Mouse (Mus musculus) small intestine, adult 2 months (tissue): Measurements from ENCODE around the gene Epha3. TPM values are rescaled to one million over a fixed set of nuclear protein-coding genes. Genes with fewer than 3 reads are reported as not detected.

Experiments used
- H3K27ac ChIP-seq: fragments of 200-500 bp; 2 replicates; pipeline ENCODE4 v1.5.1; 2012; ENCODE audit warnings: low read depth, low read length, control low read depth, inconsistent platforms; ENCODE audit not compliant: insufficient read depth
- H3K27me3 ChIP-seq: fragments of 200-500 bp; 2 replicates; pipeline ENCODE4 v1.6.1; 2012; ENCODE audit warnings: mild to moderate bottlenecking, moderate library complexity, low read length, inconsistent platforms; ENCODE audit not compliant: control insufficient read depth, insufficient read depth
- H3K36me3 ChIP-seq: fragments of 200-500 bp; 2 replicates; pipeline ENCODE4 v1.6.1; 2012; ENCODE audit warnings: mild to moderate bottlenecking, low read length, control low read depth, inconsistent platforms; ENCODE audit not compliant: control insufficient read depth, insufficient read depth
- H3K4me1 ChIP-seq: fragments of 200-500 bp; 2 replicates; pipeline ENCODE4 v1.6.1; 2012; ENCODE audit warnings: low read length, inconsistent platforms, mixed read lengths; ENCODE audit not compliant: control insufficient read depth, insufficient read depth, insufficient read length
- H3K4me3 ChIP-seq: fragments of 200-500 bp; 2 replicates; pipeline ENCODE4 v1.5.1; 2012; ENCODE audit warnings: low read depth, mild to moderate bottlenecking, control low read depth, inconsistent platforms, low read length, moderate library complexity
- CTCF ChIP-seq: fragments of 200-500 bp; IDR thresholded peaks from 2 replicates; pipeline ENCODE4 v1.5.1; 2012; ENCODE audit warnings: low read depth, mild to moderate bottlenecking, control low read depth, inconsistent platforms, low read length, moderate library complexity, mixed read lengths; ENCODE audit not compliant: insufficient replicate concordance, insufficient read length; ENCODE audit errors: extremely low read depth
- POLR2A ChIP-seq: fragments of 200-500 bp; IDR thresholded peaks from 2 replicates; pipeline ENCODE4 v1.6.1; 2012; ENCODE audit warnings: low read depth, mild to moderate bottlenecking, control low read depth, inconsistent platforms, low read length, moderate library complexity
- WGBS: fragments of 180-500 bp; shearing (Covaris S2); methylation state at CpG from one replicate; pipeline ENCODE4 v1.1.7; 2018; 5-methylcytosine and 5-hydroxymethylcytosine counted together
- polyA plus RNA-seq: library from polyadenylated mRNA; depleted of rRNA; stranded (reverse); fragments of >200 nt; gene quantifications from 2 replicates; pipeline ENCODE4 v1.2.3, GENCODE M21; 2012

Gene Epha3
- polyA plus RNA-seq, 1 experiment, result 0.05 TPM

DNA sequence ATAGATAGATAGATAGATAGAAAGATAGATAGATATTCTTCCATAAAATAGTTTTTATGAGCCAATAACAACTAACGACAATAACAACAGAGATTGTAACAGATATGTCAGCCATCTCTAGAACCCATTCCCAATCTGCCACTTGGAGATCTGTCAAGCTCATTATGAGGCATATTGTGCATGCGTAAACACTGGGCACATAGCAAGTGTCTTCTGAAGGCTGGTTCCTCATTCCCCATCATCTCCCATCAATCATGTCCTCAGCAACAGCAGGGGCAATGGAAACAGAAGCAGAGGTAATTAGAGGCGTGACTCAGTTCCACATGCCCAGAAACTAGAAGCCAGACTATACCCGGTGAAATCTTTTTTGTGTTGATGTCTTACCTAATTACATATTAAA lies 102.8 kb downstream of the Epha3 start:
- Histone ChIP-seq H3K27ac (no peak overlapping the region), H3K4me1 (no peaks in the 10 kb centered on the region), H3K27me3 (no peaks in the 10 kb centered on the region), H3K36me3 (no peaks in the 10 kb centered on the region), H3K4me3 (no peak overlapping the region)
- TF ChIP-seq POLR2A, result no peak
- no peak for TF ChIP-seq CTCF
- 87% methylated on average over 4 of the region's 4 CpGs for WGBS

DNA sequence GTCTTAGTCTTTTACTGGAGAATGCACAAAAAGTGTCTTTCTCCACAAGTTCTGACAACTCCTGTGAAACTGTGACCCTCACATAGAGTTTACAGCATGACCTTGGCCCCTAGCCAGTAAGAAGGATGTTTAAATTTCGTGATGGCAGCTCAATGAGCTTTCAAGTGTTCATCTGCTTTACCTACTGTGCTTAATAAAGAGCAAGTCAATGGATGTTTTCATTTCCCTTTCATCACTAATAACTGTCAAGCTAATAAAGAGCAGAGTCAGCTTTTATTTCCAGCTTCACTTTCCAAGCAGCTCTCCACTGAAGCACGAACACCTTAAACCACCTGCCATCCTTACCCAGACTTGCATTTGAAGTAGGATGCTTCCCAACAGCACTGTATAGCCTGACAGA lies 103.9 kb downstream of the Epha3 start:
- WGBS, result 44% methylated on average over 2 of the region's 2 CpGs
- no peaks in the 10 kb centered on the region for H3K27me3 ChIP-seq
- no peaks in the 10 kb centered on the region for H3K4me1 ChIP-seq
- no peak overlapping the region for H3K4me3 ChIP-seq
- TF ChIP-seq CTCF (no peak), POLR2A (no peak)
- H3K27ac ChIP-seq, result no peak overlapping the region
- H3K36me3 ChIP-seq, result no peaks in the 10 kb centered on the region

GRCm38 (mm10) chr16:63753052-63753451 lies 110.9 kb downstream of the Epha3 start:
- Histone ChIP-seq H3K27ac (no peak overlapping the region), H3K36me3 (no peaks in the 10 kb centered on the region), H3K27me3 (no peaks in the 10 kb centered on the region), H3K4me3 (no peak overlapping the region), H3K4me1 (no peaks in the 10 kb centered on the region)
- TF ChIP-seq CTCF (no peak), POLR2A (no peak)
- 30% methylated on average over 3 of the region's 3 CpGs for WGBS

- Histone ChIP-seq H3K27ac (no peak overlapping the region), H3K4me1 (no peaks in the 10 kb centered on the region), H3K27me3 (no peaks in the 10 kb centered on the region), H3K4me3 (no peak overlapping the region), H3K36me3 (no peaks in the 10 kb centered on the region)
- WGBS, result 70% methylated on average over 2 of the region's 2 CpGs
- TF ChIP-seq CTCF (no peak), POLR2A (no peak)
These were observed 116.2 kb downstream of the Epha3 start for GRCm38 (mm10) chr16:63747817-63748216.

GRCm38 (mm10) chr16:63745465-63745864 lies 118.5 kb downstream of the Epha3 start:
- Histone ChIP-seq H3K27me3 (no peaks in the 10 kb centered on the region), H3K4me3 (no peak overlapping the region), H3K27ac (no peak overlapping the region), H3K36me3 (no peaks in the 10 kb centered on the region), H3K4me1 (no peaks in the 10 kb centered on the region)
- 79% methylated on average over 5 of the region's 5 CpGs for WGBS
- TF ChIP-seq POLR2A (no peak), CTCF (no peak)

GRCm38 (mm10) chr16:63743208-63743854 lies 120.6 kb downstream of the Epha3 start:
- Histone ChIP-seq H3K27ac (no peak overlapping the region), H3K4me3 (no peak overlapping the region), H3K36me3 (no peaks in the 10 kb centered on the region), H3K27me3 (no peaks in the 10 kb centered on the region), H3K4me1 (no peaks in the 10 kb centered on the region)
- no peak for TF ChIP-seq CTCF
- no peak for TF ChIP-seq POLR2A
- 66% methylated on average over 9 of the region's 9 CpGs for WGBS

GRCm38 (mm10) chr16:63719235-63719634 lies 144.7 kb downstream of the Epha3 start:
- Histone ChIP-seq H3K27me3 (no peaks in the 10 kb centered on the region), H3K4me1 (no peaks in the 10 kb centered on the region), H3K36me3 (no peaks in the 10 kb centered on the region), H3K27ac (no peak overlapping the region), H3K4me3 (no peak overlapping the region)
- TF ChIP-seq POLR2A (no peak), CTCF (no peak)
- 70% methylated on average over 1 of the region's 1 CpGs for WGBS
